Mouse (Mus musculus) forebrain, embryonic 14.5 days (tissue): ENCODE data around the gene Scarb2. TPM values are rescaled to one million over a fixed set of nuclear protein-coding genes. Genes with fewer than 3 reads are reported as not detected.

Experiments used
- ATAC-seq: fragments of 200-750 bp; cut with Nextera tagmentation; 2 replicates; pipeline ENCODE4 v1.8.0; 2017; ENCODE audit warnings: mild to moderate bottlenecking, moderate library complexity
- DNase-seq: peaks from one replicate; pipeline ENCODE4 v3.0.0-alpha.2; 2015; ENCODE audit warnings: low spot score
- H3K27ac ChIP-seq: fragments of 300-500 bp; sonication (generic); 2 replicates; pipeline ENCODE4 v1.5.1; 2014; ENCODE audit warnings: low read depth, mild to moderate bottlenecking, control low read depth, low read length, moderate library complexity
- H3K27me3 ChIP-seq: fragments of 300-500 bp; sonication (generic); replicated peaks from 2 replicates; pipeline ENCODE4 v1.6.1; 2014; ENCODE audit warnings: low read length, control low read depth, mixed read lengths; ENCODE audit not compliant: control insufficient read depth, insufficient read depth
- H3K36me3 ChIP-seq: fragments of 300-500 bp; sonication (generic); 2 replicates; pipeline ENCODE4 v1.6.1; 2014; ENCODE audit warnings: low read length, control low read depth; ENCODE audit not compliant: control insufficient read depth, insufficient read depth
- H3K4me1 ChIP-seq: fragments of 300-500 bp; sonication (generic); 2 replicates; pipeline ENCODE4 v1.6.1; 2014; ENCODE audit warnings: antibody characterized with exemption, low read length, control low read depth; ENCODE audit not compliant: control insufficient read depth, insufficient read depth
- H3K4me2 ChIP-seq: fragments of 300-500 bp; sonication (generic); 2 replicates; pipeline ENCODE4 v1.6.1; 2014; ENCODE audit warnings: mild to moderate bottlenecking, control low read depth, low read length
- H3K4me3 ChIP-seq: fragments of 300-500 bp; sonication (generic); 2 replicates; pipeline ENCODE4 v1.5.1; 2014; ENCODE audit warnings: low read depth, low read length, control low read depth
- H3K9ac ChIP-seq: fragments of 300-500 bp; sonication (generic); 2 replicates; pipeline ENCODE4 v1.6.1; 2014; ENCODE audit warnings: mild to moderate bottlenecking, low read length, control low read depth, moderate library complexity
- H3K9me3 ChIP-seq: fragments of 300-500 bp; sonication (generic); replicated peaks from 2 replicates; pipeline ENCODE4 v1.6.1; 2016; ENCODE audit warnings: low read length, control low read depth, mixed read lengths; ENCODE audit not compliant: control insufficient read depth
- WGBS: fragments of 180-500 bp; shearing (Covaris S2); extraction: QIAGEN DNeasy Blood & Tissue Kit; methylation state at CpG from one replicate; pipeline ENCODE4 v1.1.7; 2014; 5-methylcytosine and 5-hydroxymethylcytosine counted together
- microRNA-seq: library from miRNA; unstranded; fragments of <30 nt; microRNA quantifications from one replicate; pipeline ENCODE4, GENCODE M21; 2016
- polyA plus RNA-seq: library from polyadenylated mRNA; unstranded; fragments of >200 nt; fragmentation: Nextera tagmentation; extraction: Ambion mirVana; gene quantifications from 2 replicates; pipeline ENCODE4 v1.2.1, GENCODE M21; 2014

Gene Scarb2
- polyA plus RNA-seq, 1 experiment from 2014 or later, result 26.0 TPM

DNA sequence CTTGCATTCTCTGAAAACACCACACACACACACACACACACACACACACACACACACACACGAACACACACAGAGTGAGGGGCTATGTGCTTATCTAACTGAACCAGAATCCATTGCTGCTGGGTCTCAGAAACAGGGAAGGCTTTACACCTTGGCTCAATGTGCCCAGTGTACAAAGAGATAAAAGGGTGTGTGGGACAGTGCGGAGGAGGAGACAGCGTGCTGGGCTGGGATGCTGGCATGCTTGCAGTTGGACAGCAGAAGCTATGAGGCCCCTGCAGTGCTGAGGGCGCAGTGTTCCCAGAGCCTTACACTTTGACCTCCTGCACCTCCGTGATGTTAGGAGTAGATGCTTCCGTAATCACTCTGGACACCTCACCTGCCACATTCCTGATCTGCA lies 110.2 kb downstream of the Scarb2 start:
- H3K9me3 ChIP-seq, result no peaks in the 10 kb centered on the region
- no peak overlapping the region for H3K4me3 ChIP-seq
- no peak overlapping the region for H3K4me2 ChIP-seq
- H3K27ac ChIP-seq, result no peak overlapping the region
- H3K4me1 ChIP-seq, result no peaks in the 10 kb centered on the region
- ATAC-seq, result no peak
- 92% methylated on average over 6 of the region's 6 CpGs for WGBS
- H3K36me3 ChIP-seq, result no peaks in the 10 kb centered on the region
- peaks cover 9% of the 10 kb centered on the region for H3K27me3 ChIP-seq
- H3K9ac ChIP-seq, result no peak overlapping the region
- no peak for DNase-seq

DNA sequence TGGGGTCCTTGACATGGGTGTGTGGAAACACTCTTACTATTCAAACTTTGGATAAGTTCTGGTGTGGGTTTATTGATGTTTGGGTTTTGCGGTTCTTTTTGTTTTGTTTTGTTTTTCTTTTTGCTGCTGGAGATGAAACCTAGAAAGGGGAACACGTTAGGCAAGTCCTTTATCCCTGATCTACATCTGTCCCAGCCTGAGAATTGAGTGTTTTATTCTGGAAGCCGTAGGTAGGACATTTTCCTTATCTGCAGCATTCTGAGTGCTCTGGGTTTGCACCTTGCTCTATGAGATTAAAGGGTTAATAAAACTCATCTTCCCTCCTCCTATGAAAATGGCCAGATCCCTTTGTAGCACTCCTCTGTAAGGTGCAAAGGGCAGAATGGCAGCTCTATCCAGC lies 110.9 kb downstream of the Scarb2 start:
- 82% methylated on average over 3 of the region's 3 CpGs for WGBS
- Histone ChIP-seq H3K4me3 (no peak overlapping the region), H3K27me3 (peaks cover 12% of the 10 kb centered on the region), H3K9me3 (no peaks in the 10 kb centered on the region), H3K4me2 (no peak overlapping the region), H3K9ac (no peak overlapping the region), H3K27ac (no peak overlapping the region), H3K4me1 (no peaks in the 10 kb centered on the region), H3K36me3 (no peaks in the 10 kb centered on the region)
- ATAC-seq (no peak), DNase-seq (no peak)

DNA sequence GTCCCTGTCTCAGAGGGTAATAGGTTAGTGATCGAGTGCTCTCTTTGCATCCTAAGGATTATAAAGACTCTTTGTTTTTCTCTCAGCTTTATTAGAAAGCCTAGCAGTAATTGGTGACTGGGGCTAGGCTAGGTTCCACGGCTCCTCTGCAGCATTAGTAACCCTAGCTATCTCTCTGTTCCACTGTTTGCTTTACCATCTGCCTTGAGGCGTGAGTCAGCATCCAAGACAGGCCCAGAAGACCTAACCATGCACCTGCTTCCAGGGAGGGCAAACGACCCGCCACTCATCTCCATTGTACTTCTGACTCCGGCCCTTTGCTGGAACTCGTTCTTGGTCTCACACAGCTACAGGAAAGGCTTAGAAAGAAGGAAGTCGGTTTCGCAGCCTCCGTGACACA lies 112.8 kb downstream of the Scarb2 start:
- ATAC-seq (no peak), DNase-seq (no peak)
- Histone ChIP-seq H3K27me3 (peaks cover 13% of the 10 kb centered on the region), H3K9me3 (no peaks in the 10 kb centered on the region), H3K9ac (no peak overlapping the region), H3K27ac (no peak overlapping the region), H3K4me2 (no peak overlapping the region), H3K4me3 (no peak overlapping the region), H3K36me3 (no peaks in the 10 kb centered on the region), H3K4me1 (no peaks in the 10 kb centered on the region)
- 61% methylated on average over 10 of the region's 10 CpGs for whole genome bisulfite sequencing

DNA sequence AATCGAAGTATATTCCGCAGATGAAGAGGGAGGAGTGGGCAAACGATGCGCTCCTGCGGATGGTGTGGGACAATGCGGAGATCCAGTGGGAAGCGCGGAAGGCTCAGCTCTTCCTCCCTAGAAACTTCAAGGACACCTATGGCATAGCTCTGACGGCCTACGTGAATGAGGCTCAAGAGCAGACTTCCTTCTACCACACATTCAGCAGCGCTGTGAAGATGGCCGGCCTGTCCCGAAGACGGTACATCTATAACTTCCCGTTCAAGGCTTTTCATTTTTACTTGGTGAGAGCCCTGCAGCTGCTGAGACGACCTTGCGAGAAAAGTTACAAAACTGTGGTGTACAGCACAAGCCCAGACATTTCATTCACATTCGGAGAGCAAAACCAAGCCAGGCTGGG lies 114.1 kb downstream of the Scarb2 start:
- no peak overlapping the region for H3K4me3 ChIP-seq
- no peak for ATAC-seq
- no peak overlapping the region for H3K9ac ChIP-seq
- no peaks in the 10 kb centered on the region for H3K9me3 ChIP-seq
- peak overlapping the region; percentile 34 for H3K4me2 ChIP-seq
- peaks cover 13% of the 10 kb centered on the region for H3K27me3 ChIP-seq
- WGBS, result 46% methylated on average over 18 of the region's 18 CpGs
- no peak for DNase-seq
- H3K27ac ChIP-seq, result no peak overlapping the region
- H3K36me3 ChIP-seq, result no peaks in the 10 kb centered on the region
- no peaks in the 10 kb centered on the region for H3K4me1 ChIP-seq

Small RNAs within 50 kb of the gene (microRNA-seq; reads per million reads assigned to microRNA genes)
- not detected for gene Mir6415

Other genes with a start within 250 kb of the Scarb2 start
- 8.8 and 10.0 TPM in 2 replicates for gene Naaa, start 228.7 kb downstream of the Scarb2 start, polyA plus RNA-seq
- 28.6 and 33.2 TPM in 2 replicates for gene Sdad1, start 196.4 kb downstream of the Scarb2 start, polyA plus RNA-seq
- gene Cxcl9, start 178.8 kb downstream of the Scarb2 start, polyA plus RNA-seq, result not detected in 2 replicates
- 2.9 and 4.9 TPM in 2 replicates for gene Art3, start 175.0 kb downstream of the Scarb2 start, polyA plus RNA-seq
- gene Cxcl10, start 157.9 kb downstream of the Scarb2 start, polyA plus RNA-seq, result 0.44 TPM in 1 of 2 replicates, not detected in the other
- 55.4 and 63.2 TPM in 2 replicates for gene Nup54, start 71.6 kb downstream of the Scarb2 start, polyA plus RNA-seq
- gene Fam47e, start 48.2 kb upstream of the Scarb2 start, polyA plus RNA-seq, result 0.63 and 0.66 TPM in 2 replicates
- gene Stbd1, start 96.2 kb upstream of the Scarb2 start, polyA plus RNA-seq, result 3.5 and 4.0 TPM in 2 replicates
- 0.37 and 0.58 TPM in 2 replicates for gene Ccdc158, start 168.4 kb upstream of the Scarb2 start, polyA plus RNA-seq
- gene Shroom3, start 176.6 kb upstream of the Scarb2 start, polyA plus RNA-seq, result 1.6 and 2.0 TPM in 2 replicates